Mouse (Mus musculus) CH12.LX (cell line): Measurements from ENCODE around the gene Actr5.

Source experiments
- CTCF ChIP-seq, 2 experiments: IDR thresholded peaks in 1 of 2; conservative IDR thresholded peaks in 1 of 2; 2 replicates each; pipeline ENCODE4 v1.5.1; 2011 to 2012; ENCODE audit warnings: low read depth in 2 of 2, low read length in 2 of 2, improper control_type of control experiment in 1 of 2, inconsistent platforms in 1 of 2, mild to moderate bottlenecking in 1 of 2, moderate library complexity in 1 of 2
- ETS1 ChIP-seq: conservative IDR thresholded peaks from 2 replicates; pipeline ENCODE4 v1.6.1; 2012; ENCODE audit warnings: low read depth, mild to moderate bottlenecking, inconsistent platforms, low read length, improper control_type of control experiment, moderate library complexity
- GABPA ChIP-seq: IDR thresholded peaks from 2 replicates; pipeline ENCODE4 v1.6.1; 2012; ENCODE audit warnings: low read depth, low read length, improper control_type of control experiment, inconsistent platforms; ENCODE audit not compliant: insufficient replicate concordance
- HCFC1 ChIP-seq: IDR thresholded peaks from 2 replicates; pipeline ENCODE4 v1.6.1; 2012; ENCODE audit warnings: low read depth, mild to moderate bottlenecking, inconsistent platforms, low read length, improper control_type of control experiment
- KAT2A ChIP-seq: IDR thresholded peaks from 2 replicates; pipeline ENCODE4 v1.6.1; 2012; ENCODE audit warnings: low read length, improper control_type of control experiment, inconsistent platforms; ENCODE audit not compliant: insufficient replicate concordance
- MAFK ChIP-seq: IDR thresholded peaks from 2 replicates; pipeline ENCODE4 v1.6.1; 2011; ENCODE audit warnings: low read length, improper control_type of control experiment; ENCODE audit not compliant: insufficient replicate concordance
- MAZ ChIP-seq: IDR thresholded peaks from 2 replicates; pipeline ENCODE4 v1.6.1; 2012; ENCODE audit warnings: low read depth, mild to moderate bottlenecking, inconsistent platforms, low read length, improper control_type of control experiment, moderate library complexity
- MEF2A ChIP-seq: IDR thresholded peaks from 2 replicates; pipeline ENCODE4 v1.6.1; 2014; ENCODE audit warnings: low read depth, mild to moderate bottlenecking, inconsistent platforms, low read length, improper control_type of control experiment, borderline replicate concordance
- MYC ChIP-seq: IDR thresholded peaks from 2 replicates; pipeline ENCODE4 v1.6.1; 2011; ENCODE audit warnings: low read depth, mild to moderate bottlenecking, improper control_type of control experiment, low read length
- POLR2A ChIP-seq: IDR thresholded peaks from 2 replicates; pipeline ENCODE4 v1.6.1; 2011; ENCODE audit warnings: low read depth, mild to moderate bottlenecking, improper control_type of control experiment, low read length
- TBP ChIP-seq: conservative IDR thresholded peaks from 2 replicates; pipeline ENCODE4 v1.6.1; 2011; ENCODE audit warnings: low read depth, low read length, improper control_type of control experiment
- USF2 ChIP-seq: conservative IDR thresholded peaks from 2 replicates; pipeline ENCODE4 v1.6.1; 2011; ENCODE audit warnings: low read depth, low read length, improper control_type of control experiment

DNA sequence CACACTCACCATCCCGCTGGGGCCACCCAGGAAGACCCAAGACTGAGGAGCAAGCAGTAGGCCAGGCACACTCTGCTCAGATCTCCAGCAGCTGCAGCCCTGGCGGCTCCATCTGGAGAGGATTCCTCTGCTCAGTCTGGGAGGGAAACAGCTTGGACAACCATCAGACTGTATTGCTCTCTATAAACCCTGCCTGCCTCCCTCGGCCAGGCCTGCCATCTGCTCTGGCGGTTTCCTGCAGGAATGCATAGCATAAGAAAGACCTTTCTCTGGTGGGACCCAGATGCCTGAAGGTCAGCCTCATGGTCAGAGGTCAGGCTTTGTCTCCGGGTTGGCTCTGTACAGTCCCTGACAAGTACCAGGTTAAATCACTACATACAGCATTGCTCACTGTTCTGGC is 33.4 kb upstream of the Actr5 start:
- TF ChIP-seq POLR2A (no peak), CTCF (conservative IDR thresholded peaks at IDR 0.05 in 1 of 2, IDR thresholded peaks at IDR 0.05 in 1 of 2; ENCODE audit: low read depth in 2 of 2, low read length in 2 of 2) (no peak), ETS1 (no peak), MAZ (no peak), MEF2A (no peak), USF2 (no peak), HCFC1 (no peak), MAFK (no peak), GABPA (no peak), MYC (no peak), KAT2A (no peak), TBP (no peak)
